Mouse (Mus musculus) gastrocnemius, postnatal 14 days (tissue): ENCODE results near the gene Theg. TPM values are rescaled to one million over a fixed set of nuclear protein-coding genes. Genes with fewer than 3 reads are reported as not detected.

Experiments used
- DNase-seq: peaks from one replicate; pipeline ENCODE4 v3.0.0; 2021; ENCODE audit warnings: mixed read lengths
- intact Hi-C: fragments of 180-260 bp; cut with DNase I; formaldehyde crosslinking; loops from one replicate; pipeline ENCODE4 v1.15.1; 2025; ENCODE audit warnings: low total_unique reads
- total RNA-seq, 2 experiments: library from RNA; stranded (reverse); gene quantifications; 2 replicates each; pipeline ENCODE4 v1.2.3; 2021

The Theg gene
- total RNA-seq, 2 experiments from 2014 or later, result not detected

GRCm38 (mm10) chr10:79595590-79595929, 8.4 kb upstream of the Theg start:
- no peak for DNase-seq
- intact Hi-C loops, result loop anchor here (5.0 kb wide), 2 partner anchors 52 to 67 kb away; partner anchors contain the start of genes Madcam1 and Odf3l2

GRCm38 (mm10) chr10:79594872-79595589, 7.9 kb upstream of the Theg start:
- intact Hi-C loops, result loop anchor here (5.0 kb wide), 2 partner anchors 52 to 67 kb away; partner anchors contain the start of genes Madcam1 and Odf3l2
- DNase-seq, result peak; percentile 55

GRCm38 (mm10) chr10:79594111-79594510, 7.0 kb upstream of the Theg start:
- intact Hi-C loops, result no loop called here
- no peak for DNase-seq

DNA sequence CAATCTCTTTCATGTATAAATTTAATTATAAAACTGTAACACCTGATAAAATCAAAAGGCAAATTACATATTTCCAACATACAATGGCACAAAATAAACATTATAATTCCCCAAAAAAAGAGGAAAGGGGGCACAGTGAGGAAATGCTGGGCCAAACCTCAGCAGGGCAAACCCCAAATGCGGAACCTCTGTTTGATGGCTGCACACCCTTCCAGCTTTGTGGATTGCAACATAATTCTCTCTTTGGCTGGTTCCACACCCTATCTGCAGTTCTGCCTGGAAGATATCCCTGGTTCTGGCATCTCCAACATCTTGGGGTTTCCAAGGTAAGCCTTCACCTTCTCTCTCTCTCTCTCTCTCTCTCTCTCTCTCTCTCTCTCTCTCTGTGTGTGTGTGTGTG, 3.6 kb upstream of the Theg start:
- intact Hi-C loops, result no loop called here

DNA sequence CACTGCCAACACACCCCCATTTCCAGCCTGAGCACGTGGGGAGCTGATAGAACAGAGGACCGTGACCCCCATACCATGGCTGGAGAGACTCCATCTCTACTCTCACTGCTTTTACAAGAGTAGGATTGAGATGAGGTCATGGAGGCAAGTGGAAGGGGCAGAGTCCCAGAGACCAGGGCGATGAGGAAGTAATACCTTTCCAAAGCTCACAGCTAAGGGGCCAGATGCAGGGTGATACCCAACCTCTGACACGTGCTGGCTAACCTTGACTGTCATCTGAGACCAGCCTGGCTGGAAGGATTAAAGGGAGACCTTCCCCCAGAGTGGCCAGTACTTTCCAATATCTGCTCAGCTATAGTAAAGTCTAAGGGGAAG, 608 bp upstream of the Theg start:
- intact Hi-C loops, result no loop called here
- no peak for DNase-seq

More for the DNA sequence above, 3.6 kb upstream of the Theg start:
- no peak for DNase-seq

DNA sequence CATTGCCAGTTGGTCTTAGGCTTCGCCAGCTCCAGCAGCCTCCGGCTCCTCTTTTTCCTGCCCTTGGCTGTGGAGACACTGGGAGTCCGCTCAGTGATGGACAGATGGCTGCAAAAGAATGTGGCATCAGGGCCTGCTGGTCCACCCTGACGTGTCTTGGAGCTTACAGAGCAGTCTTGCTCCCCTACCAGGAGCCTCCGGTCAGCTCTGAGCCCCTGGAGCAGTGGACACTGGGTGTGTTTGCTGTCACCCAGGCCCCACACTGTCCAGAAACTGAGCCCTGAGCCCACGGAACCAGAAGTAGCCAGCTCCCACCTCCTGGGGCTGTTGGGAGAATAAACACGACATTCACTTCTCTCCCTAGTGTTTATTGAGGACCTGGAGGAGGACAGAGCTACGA, 888 bp downstream of the Theg start:
- no peak for DNase-seq
- intact Hi-C loops, result no loop called here

DNA sequence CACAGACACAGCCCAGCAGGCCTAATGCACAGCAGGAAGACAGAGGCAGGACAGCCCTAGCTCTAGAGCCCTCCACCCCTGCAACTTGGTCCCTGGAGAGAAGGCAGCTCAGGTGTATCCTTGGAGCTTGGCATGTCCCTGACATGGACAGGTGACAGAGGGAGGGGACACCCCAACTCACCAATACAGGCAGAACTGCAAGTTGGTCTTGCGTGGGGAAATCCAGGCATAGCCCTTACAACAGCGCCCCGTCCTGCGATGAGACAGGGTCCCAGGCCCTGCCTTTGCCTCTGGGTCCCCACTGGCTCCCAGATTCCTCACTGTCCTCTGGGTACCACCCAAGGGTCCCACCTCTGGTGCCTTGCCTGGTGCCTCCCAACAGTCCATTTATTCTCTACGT, 1.4 kb downstream of the Theg start:
- intact Hi-C loops, result no loop called here
- no peak for DNase-seq

- no peak for DNase-seq
- intact Hi-C loops, result no loop called here
These were observed 2.0 kb downstream of the Theg start for GRCm38 (mm10) chr10:79585136-79585535.

GRCm38 (mm10) chr10:79584426-79584825, 2.7 kb downstream of the Theg start:
- intact Hi-C loops, result no loop called here

DNA sequence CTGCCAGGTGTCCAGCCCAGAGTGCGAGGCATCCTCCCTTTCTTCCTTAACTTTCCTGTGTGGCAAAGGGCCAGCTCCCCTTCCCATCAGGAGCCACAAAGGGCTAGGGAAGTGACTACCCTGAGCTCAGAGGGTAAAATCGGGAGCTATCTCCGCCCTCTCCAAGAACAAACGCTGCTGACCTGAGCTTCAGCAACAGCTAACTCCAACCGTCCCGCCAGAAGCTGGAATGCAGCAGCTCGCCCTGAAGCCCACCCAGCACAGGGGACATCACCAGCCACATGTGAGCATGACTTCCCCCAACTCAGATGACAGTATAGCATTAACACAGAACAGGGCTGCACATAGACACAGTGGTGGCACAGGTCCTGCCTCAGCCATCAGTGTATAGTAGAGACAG, 3.1 kb downstream of the Theg start:
- intact Hi-C loops, result no loop called here
- DNase-seq, result no peak

More at GRCm38 (mm10) chr10:79584426-79584825, 2.7 kb downstream of the Theg start:
- DNase-seq, result no peak

DNA sequence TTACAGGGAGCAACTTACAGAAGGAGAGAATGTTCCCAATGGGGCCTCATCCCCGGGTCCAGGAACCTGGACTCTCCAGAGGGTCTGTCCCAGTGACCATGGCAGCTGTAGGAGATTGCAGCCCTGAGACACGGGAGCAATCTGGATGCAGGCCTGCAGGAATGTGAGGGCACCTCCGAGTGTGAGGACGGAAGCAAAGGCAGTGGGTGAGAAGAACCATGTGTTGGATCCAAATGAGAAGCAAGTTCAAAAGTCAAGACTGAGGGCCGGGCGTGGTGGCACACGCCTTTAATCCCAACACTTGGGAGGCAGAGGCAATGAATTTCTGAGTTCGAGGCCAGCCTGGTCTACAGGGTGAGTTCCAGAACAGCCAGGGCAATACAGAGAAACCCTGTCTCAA, 5.6 kb downstream of the Theg start:
- intact Hi-C loops, result no loop called here

DNA sequence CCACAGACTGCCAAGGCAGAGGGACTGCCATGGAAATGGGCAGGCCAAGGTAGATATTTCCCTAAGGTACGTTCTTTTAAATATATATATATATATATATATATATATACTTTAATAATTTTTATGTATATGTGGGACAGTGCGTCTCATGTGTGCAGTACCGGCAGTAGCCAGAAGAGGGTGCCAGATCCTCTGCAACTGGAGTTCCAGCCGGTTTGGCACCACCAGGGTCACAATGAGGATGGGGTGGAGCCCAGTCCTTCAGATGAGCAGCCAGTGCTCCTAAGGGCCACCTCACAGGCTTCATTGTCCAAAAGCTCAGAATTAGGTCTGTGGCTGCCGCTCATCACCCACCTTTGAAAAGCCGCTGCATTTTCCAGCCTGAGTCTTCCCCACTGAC, 6.3 kb downstream of the Theg start:
- no peak for DNase-seq
- intact Hi-C loops, result no loop called here

More for the DNA sequence above, 5.6 kb downstream of the Theg start:
- no peak for DNase-seq

DNA sequence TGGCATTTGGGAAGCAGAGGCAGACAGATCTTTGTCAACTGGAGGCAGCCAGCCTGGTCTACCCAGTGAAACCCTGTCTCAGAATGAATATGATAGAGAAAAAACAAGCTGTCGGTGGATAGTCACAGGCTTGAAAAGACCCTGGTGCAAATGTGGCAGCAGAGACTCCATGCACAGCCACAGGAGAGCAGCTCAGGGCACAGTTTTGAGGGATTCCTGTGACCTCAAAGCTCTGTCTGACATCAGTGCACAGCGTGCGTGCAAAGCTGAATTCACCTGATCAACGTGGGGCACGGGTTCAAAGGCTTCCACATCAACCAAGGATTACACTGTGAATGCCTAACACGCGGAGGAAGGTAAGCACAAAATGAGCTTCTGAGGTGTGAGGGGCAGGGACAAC, 6.8 kb downstream of the Theg start:
- DNase-seq, result no peak
- intact Hi-C loops, result no loop called here

DNA sequence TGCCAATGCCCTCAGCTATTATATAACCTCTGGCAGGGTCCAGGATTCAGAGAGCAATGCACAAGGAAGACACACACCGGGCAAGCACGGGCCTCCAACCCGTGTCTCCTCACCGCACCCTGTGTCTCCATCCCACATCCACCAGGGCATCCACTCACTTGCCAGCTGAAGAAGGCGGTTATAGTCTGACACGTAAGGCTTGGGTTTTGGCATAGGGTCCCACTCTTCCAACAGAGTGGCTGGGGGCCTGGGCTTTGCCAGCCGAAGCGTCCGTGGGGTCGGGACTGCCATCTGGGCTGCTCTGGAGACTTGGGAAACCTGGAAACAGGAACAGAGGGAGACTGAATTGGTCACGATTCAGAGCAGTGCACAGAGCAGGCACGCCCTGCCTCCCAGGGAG, 7.3 kb downstream of the Theg start:
- DNase-seq, result no peak
- intact Hi-C loops, result no loop called here

- intact Hi-C loops, result no loop called here
- no peak for DNase-seq
These were observed 8.2 kb downstream of the Theg start for GRCm38 (mm10) chr10:79578891-79579290.

- DNase-seq, result no peak
- intact Hi-C loops, result no loop called here
These were observed 8.9 kb downstream of the Theg start for GRCm38 (mm10) chr10:79578276-79578675.

DNA sequence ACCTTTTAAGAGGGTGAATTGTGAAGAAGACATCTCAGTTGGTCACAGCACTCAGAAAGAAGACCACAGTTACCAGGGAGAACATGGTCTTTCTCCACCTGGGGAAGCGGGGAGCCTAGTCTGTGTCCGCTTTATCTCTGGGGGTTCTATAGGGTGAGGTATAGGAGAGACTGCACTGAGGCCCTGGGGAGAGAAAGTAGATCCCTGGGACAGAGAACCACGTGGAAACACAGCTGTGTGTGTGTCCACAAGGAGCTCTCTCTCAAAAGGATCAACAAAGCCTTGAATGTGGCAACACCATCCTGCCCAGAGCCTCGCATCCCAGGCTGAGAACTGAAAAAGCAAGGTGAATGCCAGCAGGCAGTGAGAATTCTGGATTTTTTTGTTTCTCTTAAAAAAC, 9.8 kb downstream of the Theg start:
- DNase-seq, result no peak
- intact Hi-C loops, result no loop called here

- DNase-seq, result no peak
- intact Hi-C loops, result no loop called here
These were observed 11.4 kb downstream of the Theg start for GRCm38 (mm10) chr10:79575754-79576153.

- DNase-seq, result no peak
- intact Hi-C loops, result no loop called here
These were observed 12.3 kb downstream of the Theg start for GRCm38 (mm10) chr10:79574796-79575195.

- intact Hi-C loops, result no loop called here
- DNase-seq, result no peak
These were observed 12.8 kb downstream of the Theg start for GRCm38 (mm10) chr10:79574350-79574749.

DNA sequence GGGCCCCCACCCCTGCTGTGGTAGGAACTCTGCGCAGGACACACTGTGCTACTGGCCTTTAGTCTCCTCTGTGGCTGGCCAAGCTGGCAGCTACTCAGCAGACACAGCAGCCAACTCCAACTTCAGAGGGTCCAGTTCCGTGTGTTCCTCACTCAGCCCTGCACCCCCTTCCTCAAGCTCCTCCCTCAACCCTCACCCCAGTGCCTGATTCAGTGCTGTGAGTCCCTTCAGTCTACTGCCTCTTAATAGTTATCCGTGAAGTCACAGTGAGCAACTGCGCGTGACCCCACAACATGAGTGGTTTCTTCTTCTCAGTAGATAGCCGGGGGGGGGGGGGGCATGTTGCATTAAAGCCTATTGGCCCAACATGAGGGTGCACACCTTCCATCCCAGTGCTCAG, 13.5 kb downstream of the Theg start:
- intact Hi-C loops, result no loop called here
- DNase-seq, result no peak

GRCm38 (mm10) chr10:79571314-79571713, 15.8 kb downstream of the Theg start:
- intact Hi-C loops, result no loop called here

More at GRCm38 (mm10) chr10:79571314-79571713, 15.8 kb downstream of the Theg start:
- no peak for DNase-seq
